Mouse (Mus musculus) heart, postnatal 36 days (tissue): ENCODE results near the gene Zcchc8. TPM values are rescaled to one million over a fixed set of nuclear protein-coding genes. Genes with fewer than 3 reads are reported as not detected.

Experiments
- DNase-seq, 2 experiments: peaks; one replicate each; pipeline ENCODE4 v3.0.0; 2021 to 2022
- intact Hi-C: fragments of 180-260 bp; cut with DNase I; formaldehyde crosslinking; loops from one replicate; pipeline ENCODE4 v1.15.1; 2025
- total RNA-seq, 2 experiments: library from RNA; stranded (reverse); gene quantifications; 2 replicates each; pipeline ENCODE4 v1.2.3; 2021

The Zcchc8 gene
- total RNA-seq, 2 experiments from 2014 or later, result 22.6 to 25.0 TPM

DNA sequence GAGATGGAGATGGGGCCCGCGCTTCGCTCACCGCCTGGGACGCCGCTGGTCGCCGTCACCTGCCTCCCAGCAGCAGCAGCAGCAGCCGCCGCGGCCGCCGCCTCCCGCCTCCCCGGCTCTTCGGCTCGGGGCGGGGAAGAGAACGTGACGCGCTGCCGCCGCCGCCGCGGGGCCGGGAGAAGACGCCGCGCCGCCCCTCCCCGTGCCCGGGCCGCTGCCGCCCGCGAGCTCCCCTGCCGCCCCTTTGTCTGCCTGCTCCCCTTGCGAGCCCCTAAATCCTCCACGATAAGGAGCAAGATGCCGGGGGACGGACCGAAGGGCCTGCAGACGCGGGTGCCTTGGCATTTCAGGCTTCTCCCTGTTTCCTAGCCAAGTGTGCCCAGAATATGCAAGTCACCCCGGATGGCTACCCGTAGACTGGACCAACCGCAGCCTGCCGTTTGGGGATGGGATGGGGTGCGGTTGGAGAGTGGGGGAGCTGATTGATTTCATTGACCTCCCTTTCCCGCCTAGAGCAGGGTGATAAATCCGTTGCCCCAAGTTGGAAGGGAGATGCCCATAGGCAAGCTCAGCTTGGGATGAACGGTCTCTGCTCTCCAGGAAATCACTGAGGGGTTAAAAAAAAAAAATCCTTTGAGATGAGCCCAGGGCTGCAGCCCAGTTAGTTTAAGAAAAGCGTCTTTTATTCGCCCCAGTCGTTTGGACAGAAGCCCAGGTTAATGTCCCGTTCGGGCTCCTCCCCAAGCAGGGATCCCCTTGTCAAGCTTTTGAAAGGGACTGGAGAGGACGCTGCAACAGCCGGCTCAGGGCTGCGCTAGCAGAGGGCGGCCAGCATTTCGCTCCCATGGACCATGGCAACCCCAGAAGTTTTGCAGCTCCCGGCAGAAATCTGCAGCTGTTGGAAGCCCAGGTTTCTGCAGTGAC is 36.4 kb downstream of the Zcchc8 start, which contains the start of gene Clip1:
Gene Clip1 (minus strand): TSS at position 398 of the 924 bp plus-strand sequence.
- intact Hi-C loops, result loop anchor here (5.0 kb wide), 2 partner anchors 42 to 57 kb away; no protein-coding TSS in a partner anchor
- peak; percentile 77 to 83 for DNase-seq

DNA sequence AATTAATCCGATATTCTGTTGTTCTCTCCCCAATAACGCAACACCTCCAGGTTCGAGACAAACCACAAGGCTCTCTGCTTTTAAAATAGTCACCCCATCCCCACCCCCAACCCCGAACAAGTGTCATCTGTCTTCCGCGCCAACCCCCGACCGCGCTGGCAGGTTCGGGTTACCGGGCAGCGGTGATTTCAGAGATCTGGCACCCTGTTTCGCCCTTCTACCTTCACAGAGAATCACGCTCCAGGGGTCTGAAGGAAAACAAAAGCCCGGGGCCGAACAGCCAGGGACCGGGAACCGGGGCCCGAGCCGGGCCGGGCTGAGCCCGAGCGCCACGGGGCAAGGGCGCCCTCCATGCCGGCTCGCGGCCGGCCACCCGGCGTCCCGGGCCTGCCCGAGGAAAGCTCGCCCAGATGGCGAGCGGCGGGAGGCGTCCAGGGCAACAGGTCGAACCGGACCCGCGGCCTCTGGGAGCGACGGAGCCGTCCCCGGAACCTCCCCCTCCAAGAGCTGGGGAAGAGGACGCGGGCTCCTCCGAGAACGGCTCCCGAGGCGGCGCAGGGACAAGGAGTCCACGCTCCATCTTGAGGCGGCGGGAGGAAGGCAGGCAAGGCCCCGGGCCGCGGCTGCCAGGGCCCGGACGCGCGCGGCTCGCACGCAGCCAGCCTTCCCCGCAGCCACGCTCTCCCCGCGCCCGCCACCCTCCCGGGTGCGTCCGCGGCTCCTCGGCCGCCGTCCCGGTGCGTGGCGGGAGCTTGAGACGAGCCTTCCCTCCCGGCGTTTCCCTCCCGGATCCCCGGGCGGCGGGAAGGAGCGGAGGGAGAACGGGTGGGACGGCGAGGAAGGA is 37.3 kb downstream of the Zcchc8 start:
- intact Hi-C loops, result loop anchor here (5.0 kb wide), 2 partner anchors 41 to 56 kb away; no protein-coding TSS in a partner anchor

DNA sequence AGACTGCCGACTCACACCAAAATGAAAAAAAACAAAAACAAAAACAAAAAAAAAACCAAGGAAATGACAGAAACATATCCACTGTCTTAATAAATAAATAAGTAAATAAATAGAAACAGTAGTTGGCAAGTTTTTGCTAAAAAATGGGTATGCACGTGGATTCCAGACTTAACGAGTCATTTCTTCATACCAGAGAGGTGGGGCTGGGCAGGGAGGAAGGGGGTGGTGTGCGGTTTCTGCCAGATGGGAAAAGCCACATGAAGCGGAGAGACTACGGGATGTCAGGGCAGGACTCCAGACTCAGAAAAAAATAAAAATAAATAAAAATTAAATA is 37.9 kb downstream of the Zcchc8 start:
- intact Hi-C loops, result loop anchor here (5.0 kb wide), 2 partner anchors 41 to 56 kb away; no protein-coding TSS in a partner anchor
- DNase-seq, result peak in 1 of 2 experiments; percentile 40

More for the DNA sequence above, 37.3 kb downstream of the Zcchc8 start:
- DNase-seq, result peak; percentile 64 to 83

DNA sequence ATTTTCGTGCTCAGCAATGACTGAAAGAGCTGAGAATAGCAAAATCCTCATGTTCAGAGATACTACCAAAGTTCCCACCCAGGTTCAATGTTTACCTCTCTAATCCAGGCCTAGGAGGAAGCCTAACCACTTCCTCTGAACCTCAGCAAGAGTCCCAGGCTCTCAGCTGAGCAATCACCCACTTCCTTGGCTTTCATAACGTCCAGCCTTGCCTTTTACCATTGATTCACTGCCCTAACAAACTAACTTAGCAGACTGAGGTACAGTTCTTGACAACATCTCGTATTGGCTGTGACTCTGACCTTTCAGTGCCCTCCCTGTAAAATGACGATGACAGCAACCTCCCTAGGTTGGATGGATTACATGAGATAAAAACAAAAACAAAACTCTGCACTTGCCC is 38.5 kb downstream of the Zcchc8 start:
- intact Hi-C loops, result loop anchor here (5.0 kb wide), 2 partner anchors 40 to 55 kb away; no protein-coding TSS in a partner anchor
- DNase-seq, result no peak

DNA sequence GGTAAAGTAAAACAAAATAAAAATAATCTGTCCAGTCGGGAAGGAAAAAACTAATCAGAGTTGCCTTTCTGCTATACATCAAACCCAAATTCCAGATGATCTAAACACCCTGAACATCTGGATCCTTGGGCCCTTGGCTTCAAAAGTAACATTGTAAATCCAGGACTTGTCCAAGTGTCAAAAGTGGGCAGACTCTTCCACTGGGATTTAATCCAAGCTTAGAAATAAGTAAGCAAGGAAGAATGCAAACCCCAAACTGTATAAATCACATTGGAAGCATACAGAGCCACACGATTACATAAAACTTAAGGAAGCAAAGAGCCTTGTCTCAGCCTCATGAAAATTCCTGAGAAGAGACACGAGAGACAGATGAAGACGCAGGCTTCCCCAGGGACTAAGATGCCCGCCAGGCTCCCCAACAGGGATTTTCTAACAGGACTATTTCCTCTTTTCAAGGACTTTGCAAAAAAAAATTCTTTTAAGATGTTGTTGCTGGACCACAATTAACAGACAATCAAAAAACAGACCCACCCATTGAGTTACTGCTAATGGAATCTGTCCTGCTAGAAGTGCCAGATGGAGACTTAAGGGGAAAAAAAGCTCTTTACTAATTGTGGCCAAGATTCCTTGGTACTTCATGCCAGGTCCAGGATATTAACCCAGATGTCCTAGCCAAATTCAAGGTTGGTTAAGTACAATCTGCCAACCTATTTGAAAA is 41.2 kb downstream of the Zcchc8 start:
- no peak for DNase-seq
- intact Hi-C loops, result loop anchor here (2.0 to 5.0 kb wide), 3 partner anchors 15 to 52 kb away; no protein-coding TSS in a partner anchor

- DNase-seq, result no peak
- intact Hi-C loops, result loop anchor here (2.0 kb wide), 1 partner anchor 14 kb away; no protein-coding TSS in a partner anchor
Observed at GRCm38 (mm10) chr5:123679106-123679505, 41.8 kb downstream of the Zcchc8 start.

- no peak for DNase-seq
- intact Hi-C loops, result no loop called here
Observed at GRCm38 (mm10) chr5:123675717-123676116, 45.2 kb downstream of the Zcchc8 start.

GRCm38 (mm10) chr5:123675221-123675620 is 45.7 kb downstream of the Zcchc8 start:
- intact Hi-C loops, result no loop called here
- no peak for DNase-seq

GRCm38 (mm10) chr5:123671473-123671820 is 49.5 kb downstream of the Zcchc8 start:
- intact Hi-C loops, result no loop called here
- no peak for DNase-seq

DNA sequence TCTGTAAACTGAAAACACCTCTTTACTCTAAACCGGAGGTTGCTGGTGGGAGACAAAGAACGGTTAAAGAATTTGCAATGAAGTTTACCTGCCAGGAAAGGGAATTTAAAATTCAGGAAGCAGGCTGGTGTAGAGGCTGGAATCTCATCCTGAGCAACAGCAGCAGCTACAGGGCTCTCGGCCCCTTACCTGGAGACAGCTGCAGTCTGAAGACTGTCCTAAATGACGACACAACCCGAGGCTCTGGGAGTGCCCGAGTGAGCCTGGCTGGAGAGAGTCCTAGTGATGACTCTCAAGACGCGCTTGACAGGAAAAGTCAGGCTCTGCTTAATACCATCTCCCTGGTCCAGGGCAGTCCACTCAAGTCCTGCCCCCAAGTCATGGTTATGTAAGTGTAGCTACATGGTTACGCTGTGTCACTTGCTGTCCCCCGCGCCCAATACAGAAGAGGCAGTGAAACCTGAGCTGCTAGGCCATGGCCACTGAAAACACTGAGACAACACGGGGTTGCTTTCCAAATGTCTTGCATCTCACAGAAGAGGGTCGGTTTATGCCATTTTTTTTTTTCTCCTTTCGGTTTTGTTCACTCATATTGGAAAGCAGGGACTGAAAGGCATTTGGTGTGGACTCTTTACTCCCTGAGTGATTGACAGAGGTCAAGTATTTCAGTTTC is 50.0 kb downstream of the Zcchc8 start:
- DNase-seq, result peak; percentile 49 to 68
- intact Hi-C loops, result no loop called here

GRCm38 (mm10) chr5:123669991-123670799 is 50.7 kb downstream of the Zcchc8 start:
- intact Hi-C loops, result no loop called here
- no peak for DNase-seq

DNA sequence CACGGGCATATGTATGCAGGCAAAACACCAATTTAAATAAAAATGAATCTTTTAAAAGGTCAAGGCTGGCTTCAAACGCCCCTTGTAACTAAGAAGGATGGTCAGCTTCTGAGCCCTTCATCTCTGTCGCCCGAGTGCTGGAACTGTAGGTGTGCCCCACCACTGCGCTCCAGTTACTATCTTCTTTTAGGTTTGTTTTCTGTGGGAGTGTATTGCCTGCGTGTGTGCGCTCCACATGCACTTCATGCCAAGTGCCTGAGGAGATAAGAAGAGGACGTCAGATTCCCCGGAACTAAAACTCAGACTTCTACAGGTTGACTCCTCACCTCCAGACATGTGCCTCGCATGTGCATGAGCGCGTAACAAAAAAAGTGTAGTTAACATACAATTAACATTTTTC is 53.0 kb downstream of the Zcchc8 start:
- no peak for DNase-seq
- intact Hi-C loops, result no loop called here

- DNase-seq, result no peak
Observed at GRCm38 (mm10) chr5:123665956-123666355, 54.9 kb downstream of the Zcchc8 start.

GRCm38 (mm10) chr5:123664329-123664728 is 56.6 kb downstream of the Zcchc8 start:
- intact Hi-C loops, result loop anchor here (2.0 to 5.0 kb wide), 2 partner anchors 14 to 33 kb away; no protein-coding TSS in a partner anchor
- DNase-seq, result no peak

More at GRCm38 (mm10) chr5:123665956-123666355, 54.9 kb downstream of the Zcchc8 start:
- intact Hi-C loops, result loop anchor here (2.0 kb wide), 1 partner anchor 13 kb away; no protein-coding TSS in a partner anchor

DNA sequence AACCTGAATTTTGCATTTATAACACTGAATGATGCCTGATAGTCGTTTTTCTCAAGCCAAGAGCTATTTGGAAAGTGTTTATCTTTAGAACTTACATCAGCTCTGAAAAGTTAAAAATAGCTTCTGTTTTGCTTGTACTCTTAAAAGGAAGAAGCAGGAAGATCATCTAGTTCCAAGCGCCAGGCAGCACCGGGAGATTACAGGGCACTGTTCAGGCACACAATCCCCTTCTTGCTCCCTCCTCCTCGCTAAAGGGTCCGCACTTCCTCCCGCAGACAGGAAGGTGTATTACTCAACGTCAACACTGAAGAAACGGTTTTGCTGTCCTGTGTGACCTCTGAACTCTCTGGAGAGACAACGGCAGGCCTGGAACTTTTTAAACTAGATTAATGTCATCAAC is 58.8 kb downstream of the Zcchc8 start:
- intact Hi-C loops, result loop anchor here (5.0 kb wide), 1 partner anchor 35 kb away; no protein-coding TSS in a partner anchor

GRCm38 (mm10) chr5:123661602-123662001 is 59.3 kb downstream of the Zcchc8 start:
- intact Hi-C loops, result loop anchor here (5.0 kb wide), 1 partner anchor 36 kb away; no protein-coding TSS in a partner anchor
- peak in 1 of 2 experiments; percentile 56 for DNase-seq

More for the DNA sequence above, 58.8 kb downstream of the Zcchc8 start:
- DNase-seq, result peak; percentile 58 to 63

- DNase-seq, result no peak
- intact Hi-C loops, result no loop called here
Observed at GRCm38 (mm10) chr5:123657651-123658050, 63.2 kb downstream of the Zcchc8 start.

- intact Hi-C loops, result no loop called here
- no peak for DNase-seq
Observed at GRCm38 (mm10) chr5:123654937-123655336, 66.0 kb downstream of the Zcchc8 start.
